Comparison of ENCODE assay signal across 9 mouse cellular contexts in genomic region chr1:39734881-39735280, GRCm38 (mm10). TPM values are rescaled to one million over a fixed set of nuclear protein-coding genes. Genes with fewer than 3 reads are reported as not detected.
DNase-seq lines count a peak whose midpoint lies in the region; ATAC-seq and TF ChIP-seq lines count a peak whose summit lies in the region.
"Had no signal": no experiment of that assay in that cellular context is flagged by ENCODE, and none has a peak within 500 bp of the region (broad histone marks: within the 10 kb centered on the region; RNA-seq: fewer than 3 reads in every experiment).

No protein-coding gene starts in this region.

- no peaks in the 10 kb centered on the region for H3K9me3 ChIP-seq in heart, embryonic 14.5 days (ENCODE audit: control insufficient read depth, low read length)
- H3K9me3 ChIP-seq in megakaryocyte, embryonic 14.5 days, result peaks cover 19% of the 10 kb centered on the region
- H3K9me3 ChIP-seq in stomach, postnatal 0 days (ENCODE audit: control insufficient read depth, low read length), result no peaks in the 10 kb centered on the region

- peak overlapping the region; percentile 71 to 86 for H3K27ac ChIP-seq in heart, embryonic 14.5 days (replicated peaks in 1 of 2; ENCODE audit: control insufficient read depth in 1 of 2, insufficient read depth in 1 of 2, low read depth in 2 of 2, low read length in 2 of 2)
- 0 out of 2 replicates have a peak overlapping the region, but pooled peaks have one; percentile 56 for H3K27ac ChIP-seq in stomach, postnatal 0 days (replicated peaks)

- WGBS in heart, embryonic 14.5 days, result 75% methylated on average over 6 of the region's 6 CpGs
- 87% methylated on average over 6 of the region's 6 CpGs for WGBS in stomach, postnatal 0 days

- no peak overlapping the region for H3K9ac ChIP-seq in heart, embryonic 14.5 days (ENCODE audit: low read length)
- H3K9ac ChIP-seq in stomach, postnatal 0 days (ENCODE audit: low read length), result no peak overlapping the region

- peaks cover 19 to 22% of the 10 kb centered on the region in 2 experiments for H3K4me1 ChIP-seq in heart, embryonic 14.5 days (ENCODE audit: control insufficient read depth in 2 of 2, insufficient read depth in 2 of 2, low read length in 2 of 2)
- H3K4me1 ChIP-seq in megakaryocyte, embryonic 14.5 days, result peaks cover 53% of the 10 kb centered on the region
- H3K4me1 ChIP-seq in stomach, postnatal 0 days (replicated peaks; ENCODE audit: control insufficient read depth, insufficient read depth), result no peaks in the 10 kb centered on the region

- no peak for DNase-seq in heart, postnatal 4 days
- no peak for DNase-seq in stomach, postnatal 0 days (ENCODE audit: low spot score)
- DNase-seq in right cerebral cortex, postnatal 10 days (ENCODE audit: low spot score in 2 of 2), result no peak

- ATAC-seq in heart, embryonic 14.5 days (ENCODE audit: insufficient number of reproducible peaks, insufficient read depth, low FRiP score, low read depth), result no peak
- no peak for ATAC-seq in megakaryocyte, adult 5-6 weeks (ENCODE audit: poor library complexity, severe bottlenecking)
- peak; percentile 67 for ATAC-seq in inflammation-experienced regulatory T-cells, adult 6 months
- no peak for ATAC-seq in stomach, postnatal 0 days (ENCODE audit: low FRiP score, low TSS enrichment)

- no peak for TF ChIP-seq EP300 in stomach, postnatal 0 days (optimal IDR thresholded peaks at IDR 0.05)

- TF ChIP-seq CTCF in stomach, postnatal 0 days (IDR thresholded peaks at IDR 0.05; ENCODE audit: low read depth), result no peak

- H3K27me3 ChIP-seq in heart, embryonic 14.5 days (ENCODE audit: control insufficient read depth, insufficient read depth, low read length), result no peaks in the 10 kb centered on the region
- H3K27me3 ChIP-seq in megakaryocyte, embryonic 14.5 days (replicated peaks), result peaks cover 43% of the 10 kb centered on the region
- H3K27me3 ChIP-seq in stomach, postnatal 0 days (ENCODE audit: control insufficient read depth, insufficient read depth, low read length), result no peaks in the 10 kb centered on the region

- no peaks in the 10 kb centered on the region for H3K36me3 ChIP-seq in heart, embryonic 14.5 days (ENCODE audit: control insufficient read depth, insufficient read depth, low read length)
- H3K36me3 ChIP-seq in megakaryocyte, embryonic 14.5 days (replicated peaks; ENCODE audit: low read length), result peaks cover 2% of the 10 kb centered on the region
- H3K36me3 ChIP-seq in stomach, postnatal 0 days (ENCODE audit: control insufficient read depth, insufficient read depth, low read length), result no peaks in the 10 kb centered on the region

- peak overlapping the region; percentile 2; the same call in 1 of the 2 replicates for H3K4me2 ChIP-seq in heart, embryonic 14.5 days (ENCODE audit: low read length)
- no peak overlapping the region for H3K4me2 ChIP-seq in stomach, postnatal 0 days (replicated peaks; ENCODE audit: low read depth)

- no peak overlapping the region for H3K4me3 ChIP-seq in heart, embryonic 14.5 days (ENCODE audit: control insufficient read depth in 1 of 2, insufficient read depth in 1 of 2, low read depth in 1 of 2, low read length in 2 of 2)
- H3K4me3 ChIP-seq in megakaryocyte, embryonic 14.5 days (replicated peaks), result peak overlapping the region; percentile 88
- H3K4me3 ChIP-seq in stomach, postnatal 0 days (ENCODE audit: low read depth, low read length), result no peak overlapping the region
- H3K4me3 ChIP-seq: myocyte had no signal

RNA-seq across cellular contexts. Expression of gene Rfx8, which starts 14.1 kb away (rescaled TPM):
- polyA plus RNA-seq in heart, embryonic 14.5 days (2014; fragmentation: Nextera tagmentation; extraction: Ambion mirVana), result 1.1 and 1.7 TPM in 2 replicates
- total RNA-seq in heart, postnatal 4 days (2021), result under 1 TPM; 0.57 to 0.72 TPM
- polyA plus RNA-seq in megakaryocyte, embryonic 14.5 days (2012; ENCODE audit: insufficient read depth, low replicate concordance), result 0.34 TPM in 1 of 2 replicates, not detected in the other
- not detected in 2 replicates for total RNA-seq in megakaryocyte, adult 5-6 weeks (2015)
- not detected in 2 replicates for total RNA-seq in megakaryocyte, adult 5-6 weeks (2017)
- not detected for polyA plus RNA-seq in inflammation-experienced regulatory T-cells, adult 6 months (2017; shearing (Covaris generic))
- polyA plus RNA-seq in stomach, postnatal 0 days (2015; fragmentation: Nextera tagmentation; extraction: Ambion mirVana), result 0.06 and 0.21 TPM in 2 replicates
- polyA plus RNA-seq: intestine, embryonic 14.5 days had no signal
